Mouse (Mus musculus): ENCODE results near the gene Inha. TPM values are rescaled to one million over a fixed set of nuclear protein-coding genes. Genes with fewer than 3 reads are reported as not detected.

Gene Inha
- polyA plus RNA-seq, 1 experiment from 2014 or later: 2.1 TPM

- 7% methylated on average over 17 of the region's 17 CpGs for WGBS
- H3K27ac ChIP-seq (ENCODE audit: low read depth): peak overlapping the region; percentile 25; the same call in 1 of the 2 replicates
- ATAC-seq (ENCODE audit: insufficient read depth): peak; percentile 96
Observed at GRCm38 (mm10) chr1:75559212-75559925, 52.5 kb downstream of the Inha start.

More at GRCm38 (mm10) chr1:75559212-75559925, 52.5 kb downstream of the Inha start:
- Histone ChIP-seq H3K9ac (no peak overlapping the region), H3K27me3 (ENCODE audit: insufficient read depth, low read length) (no peaks in the 10 kb centered on the region), H3K36me3 (ENCODE audit: insufficient read depth) (peaks cover 26% of the 10 kb centered on the region; the same call in 1 of the 2 replicates), H3K4me3 (ENCODE audit: low read depth, low read length) (no peak overlapping the region), H3K4me2 (peak overlapping the region; percentile 41), H3K9me3 (ENCODE audit: low read depth, low read length) (no peaks in the 10 kb centered on the region), H3K4me1 (ENCODE audit: insufficient read depth) (no peaks in the 10 kb centered on the region)
- peak; percentile 99 for DNase-seq
- peak; percentile 100 for TF ChIP-seq CTCF (IDR thresholded peaks at IDR 0.05; ENCODE audit: low read depth)

Other genes with a start within 250 kb of the Inha start
- 0.21 and 0.37 TPM in 2 replicates for gene Ptprn, start 242.6 kb upstream of the Inha start, polyA plus RNA-seq (2014; fragmentation: Nextera tagmentation; extraction: Ambion mirVana)
- not detected in 2 replicates for gene Resp18, start 228.7 kb upstream of the Inha start, polyA plus RNA-seq (2014; fragmentation: Nextera tagmentation; extraction: Ambion mirVana)
- 110 and 113 TPM in 2 replicates for gene Dnpep, start 189.1 kb upstream of the Inha start, polyA plus RNA-seq (2014; fragmentation: Nextera tagmentation; extraction: Ambion mirVana)
- 42.9 and 46.3 TPM in 2 replicates for gene Des, start 146.7 kb upstream of the Inha start, polyA plus RNA-seq (2014; fragmentation: Nextera tagmentation; extraction: Ambion mirVana)
- gene Speg, start 131.8 kb upstream of the Inha start, polyA plus RNA-seq (2014; fragmentation: Nextera tagmentation; extraction: Ambion mirVana): 40.1 and 44.7 TPM in 2 replicates
- gene Gmppa, start 71.1 kb upstream of the Inha start, polyA plus RNA-seq (2014; fragmentation: Nextera tagmentation; extraction: Ambion mirVana): 61.2 and 67.3 TPM in 2 replicates
- gene Asic4, start 56.6 kb upstream of the Inha start, polyA plus RNA-seq (2014; fragmentation: Nextera tagmentation; extraction: Ambion mirVana): 0.12 and 0.18 TPM in 2 replicates
- 32.8 and 35.1 TPM in 2 replicates for gene Chpf, start 27.8 kb upstream of the Inha start, polyA plus RNA-seq (2014; fragmentation: Nextera tagmentation; extraction: Ambion mirVana)
- gene Tmem198, start 27.5 kb upstream of the Inha start, polyA plus RNA-seq (2014; fragmentation: Nextera tagmentation; extraction: Ambion mirVana): 0.26 and 0.72 TPM in 2 replicates
- gene Obsl1, start 625 bp upstream of the Inha start, polyA plus RNA-seq (2014; fragmentation: Nextera tagmentation; extraction: Ambion mirVana): 83.9 and 93.3 TPM in 2 replicates
- gene Stk11ip, start 14.5 kb downstream of the Inha start, polyA plus RNA-seq (2014; fragmentation: Nextera tagmentation; extraction: Ambion mirVana): 18.5 and 19.0 TPM in 2 replicates
- gene Slc4a3, start 39.2 kb downstream of the Inha start, polyA plus RNA-seq (2014; fragmentation: Nextera tagmentation; extraction: Ambion mirVana): 9.7 and 12.1 TPM in 2 replicates